Mouse (Mus musculus) forebrain, embryonic 14.5 days (tissue): ENCODE results near the gene Timp2. TPM values are rescaled to one million over a fixed set of nuclear protein-coding genes. Genes with fewer than 3 reads are reported as not detected.
A peak's percentile ranks its signal among the peaks of the same experiment; 100 is the strongest.

Source experiments
- ATAC-seq: fragments of 200-750 bp; cut with Nextera tagmentation; 2 replicates; pipeline ENCODE4 v1.8.0; 2017; ENCODE audit warnings: mild to moderate bottlenecking, moderate library complexity
- DNase-seq: peaks from one replicate; pipeline ENCODE4 v3.0.0-alpha.2; 2015; ENCODE audit warnings: low spot score
- H3K27ac ChIP-seq: fragments of 300-500 bp; sonication (generic); 2 replicates; pipeline ENCODE4 v1.5.1; 2014; ENCODE audit warnings: low read depth, mild to moderate bottlenecking, control low read depth, low read length, moderate library complexity
- H3K27me3 ChIP-seq: fragments of 300-500 bp; sonication (generic); replicated peaks from 2 replicates; pipeline ENCODE4 v1.6.1; 2014; ENCODE audit warnings: low read length, control low read depth, mixed read lengths; ENCODE audit not compliant: control insufficient read depth, insufficient read depth
- H3K36me3 ChIP-seq: fragments of 300-500 bp; sonication (generic); 2 replicates; pipeline ENCODE4 v1.6.1; 2014; ENCODE audit warnings: low read length, control low read depth; ENCODE audit not compliant: control insufficient read depth, insufficient read depth
- H3K4me1 ChIP-seq: fragments of 300-500 bp; sonication (generic); 2 replicates; pipeline ENCODE4 v1.6.1; 2014; ENCODE audit warnings: antibody characterized with exemption, low read length, control low read depth; ENCODE audit not compliant: control insufficient read depth, insufficient read depth
- H3K4me2 ChIP-seq: fragments of 300-500 bp; sonication (generic); 2 replicates; pipeline ENCODE4 v1.6.1; 2014; ENCODE audit warnings: mild to moderate bottlenecking, control low read depth, low read length
- H3K4me3 ChIP-seq: fragments of 300-500 bp; sonication (generic); 2 replicates; pipeline ENCODE4 v1.5.1; 2014; ENCODE audit warnings: low read depth, low read length, control low read depth
- H3K9ac ChIP-seq: fragments of 300-500 bp; sonication (generic); 2 replicates; pipeline ENCODE4 v1.6.1; 2014; ENCODE audit warnings: mild to moderate bottlenecking, low read length, control low read depth, moderate library complexity
- H3K9me3 ChIP-seq: fragments of 300-500 bp; sonication (generic); replicated peaks from 2 replicates; pipeline ENCODE4 v1.6.1; 2016; ENCODE audit warnings: low read length, control low read depth, mixed read lengths; ENCODE audit not compliant: control insufficient read depth
- WGBS: fragments of 180-500 bp; shearing (Covaris S2); extraction: QIAGEN DNeasy Blood & Tissue Kit; methylation state at CpG from one replicate; pipeline ENCODE4 v1.1.7; 2014; 5-methylcytosine and 5-hydroxymethylcytosine counted together
- polyA plus RNA-seq: library from polyadenylated mRNA; unstranded; fragments of >200 nt; fragmentation: Nextera tagmentation; extraction: Ambion mirVana; gene quantifications from 2 replicates; pipeline ENCODE4 v1.2.1, GENCODE M21; 2014

The Timp2 gene
- polyA plus RNA-seq, 1 experiment from 2014 or later: 62.9 TPM

DNA sequence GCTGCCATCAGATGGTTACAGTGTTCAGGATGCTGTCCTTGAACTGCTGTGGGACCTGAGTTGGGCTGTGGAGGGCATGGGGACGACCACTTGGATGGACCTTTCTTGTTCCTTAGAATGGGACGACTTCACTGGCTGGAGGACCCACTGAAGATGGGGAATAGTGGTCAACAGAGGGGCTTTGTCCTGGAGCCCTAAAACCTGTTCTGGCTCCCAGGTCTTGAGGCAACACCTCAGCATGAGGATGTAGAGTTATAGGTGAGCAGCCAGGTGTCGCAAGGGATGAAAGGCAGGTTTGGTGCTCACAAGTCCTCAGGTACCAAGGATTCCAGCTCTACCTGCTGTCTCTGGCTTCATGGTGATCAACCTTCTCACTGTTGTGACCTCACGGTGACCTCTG lies 29.0 kb downstream of the Timp2 start:
- Histone ChIP-seq H3K4me3 (no peak overlapping the region), H3K27me3 (no peaks in the 10 kb centered on the region), H3K4me2 (no peak overlapping the region), H3K36me3 (no peaks in the 10 kb centered on the region), H3K9me3 (no peaks in the 10 kb centered on the region), H3K4me1 (peaks cover 10% of the 10 kb centered on the region; the same call in 1 of the 2 replicates), H3K9ac (no peak overlapping the region), H3K27ac (peak overlapping the region; percentile 80; the same call in 1 of the 2 replicates)
- ATAC-seq (no peak), DNase-seq (no peak)
- WGBS: 95% methylated on average over 4 of the region's 4 CpGs

DNA sequence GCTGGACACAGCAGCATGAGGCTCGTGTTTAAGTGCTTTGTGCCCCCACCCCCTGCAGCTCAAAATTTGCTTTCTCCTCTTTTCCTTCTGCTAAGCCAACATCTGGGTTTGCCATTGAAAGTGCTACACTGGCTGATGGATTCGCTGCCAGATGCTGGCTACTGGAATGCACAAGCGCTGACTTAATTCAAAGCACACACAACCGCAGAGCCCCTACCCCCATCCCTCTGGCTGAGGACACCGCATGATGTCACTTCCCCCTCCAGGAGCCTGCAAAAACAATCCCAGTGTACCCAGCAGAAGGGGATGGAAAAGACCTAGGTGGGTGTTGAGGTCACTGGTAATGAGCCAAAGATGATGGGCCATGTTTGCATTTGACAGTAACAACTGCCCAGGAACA lies 31.0 kb downstream of the Timp2 start:
- WGBS: 76% methylated on average over 5 of the region's 5 CpGs
- peaks cover 10% of the 10 kb centered on the region; the same call in 1 of the 2 replicates for H3K4me1 ChIP-seq
- no peak overlapping the region for H3K4me3 ChIP-seq
- no peak overlapping the region for H3K9ac ChIP-seq
- H3K9me3 ChIP-seq: no peaks in the 10 kb centered on the region
- H3K27me3 ChIP-seq: no peaks in the 10 kb centered on the region
- no peak overlapping the region for H3K27ac ChIP-seq
- DNase-seq (no peak), ATAC-seq (no peak)
- H3K4me2 ChIP-seq: no peak overlapping the region
- peaks cover 5% of the 10 kb centered on the region for H3K36me3 ChIP-seq

DNA sequence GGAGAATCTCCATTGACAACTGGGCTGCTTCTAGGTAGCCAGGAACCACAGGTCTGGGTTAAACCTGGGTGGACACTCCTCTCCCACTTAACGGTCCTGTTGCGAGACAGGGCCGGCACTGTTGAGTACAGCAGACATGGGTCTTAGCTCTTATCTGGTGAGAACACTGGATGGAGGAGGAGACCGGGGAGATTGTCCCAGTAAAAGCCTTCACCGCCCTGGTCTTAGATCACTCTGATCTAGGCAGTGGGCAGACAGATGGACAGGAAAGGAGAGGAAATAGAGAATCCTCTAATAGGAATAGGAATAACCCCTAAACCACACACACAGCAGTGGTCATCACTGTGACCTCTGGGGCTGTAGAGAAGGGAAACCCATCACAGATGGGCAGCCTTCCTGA lies 31.6 kb downstream of the Timp2 start:
- H3K4me2 ChIP-seq: no peak overlapping the region
- H3K4me3 ChIP-seq: no peak overlapping the region
- no peak overlapping the region for H3K27ac ChIP-seq
- WGBS: 93% methylated on average over 5 of the region's 5 CpGs
- peaks cover 10% of the 10 kb centered on the region; the same call in 1 of the 2 replicates for H3K4me1 ChIP-seq
- H3K36me3 ChIP-seq: peaks cover 11% of the 10 kb centered on the region
- H3K9me3 ChIP-seq: no peaks in the 10 kb centered on the region
- H3K27me3 ChIP-seq: no peaks in the 10 kb centered on the region
- no peak overlapping the region for H3K9ac ChIP-seq
- DNase-seq: no peak
- ATAC-seq: no peak

DNA sequence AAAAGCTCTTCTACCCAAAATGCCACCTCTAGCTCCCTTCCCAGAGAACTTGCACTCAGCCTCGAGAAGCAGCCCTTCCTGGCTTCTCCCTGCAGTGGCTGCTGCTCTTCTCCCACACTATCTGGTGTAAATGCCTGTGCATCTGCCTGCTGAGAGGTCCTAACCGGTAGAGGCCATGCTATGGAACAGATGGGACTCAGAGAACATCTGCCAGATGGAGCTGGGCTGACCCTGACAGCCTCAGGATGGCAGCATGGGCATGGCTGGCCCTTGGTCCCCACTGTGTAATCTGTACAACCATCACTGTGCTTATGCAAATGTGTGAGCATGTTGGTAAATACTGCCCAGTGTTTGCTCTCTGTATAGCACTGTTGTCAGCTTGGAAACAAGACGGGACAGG lies 32.9 kb downstream of the Timp2 start:
- WGBS: 62% methylated on average over 3 of the region's 3 CpGs

DNA sequence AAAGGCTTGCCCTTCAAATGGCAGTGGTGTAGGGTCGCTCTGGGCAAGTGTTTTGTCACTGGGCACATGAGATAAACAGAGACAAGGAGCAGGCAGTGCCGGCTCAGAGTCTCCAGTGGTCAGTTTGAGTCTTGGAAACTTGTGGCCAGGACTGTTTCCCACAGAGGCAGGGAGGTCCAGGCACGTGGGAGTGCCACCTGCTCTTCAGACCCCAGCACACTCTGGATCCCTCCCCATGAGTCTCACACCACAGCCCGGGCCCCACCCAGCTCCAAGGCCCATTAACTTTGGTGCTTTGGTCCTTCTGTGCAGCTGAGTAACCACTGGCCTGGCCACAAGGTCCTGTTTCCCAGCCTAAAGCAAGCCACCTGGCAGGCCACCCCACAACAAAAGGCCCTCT lies 33.6 kb downstream of the Timp2 start:
- WGBS: 78% methylated on average over 4 of the region's 4 CpGs
- no peak overlapping the region for H3K27ac ChIP-seq

More for the DNA sequence above, 32.9 kb downstream of the Timp2 start:
- Histone ChIP-seq H3K27me3 (no peaks in the 10 kb centered on the region), H3K27ac (no peak overlapping the region), H3K4me1 (peaks cover 7% of the 10 kb centered on the region; the same call in 1 of the 2 replicates), H3K4me2 (no peak overlapping the region), H3K36me3 (peaks cover 18% of the 10 kb centered on the region), H3K4me3 (no peak overlapping the region), H3K9ac (peak overlapping the region; percentile 10; the same call in 1 of the 2 replicates), H3K9me3 (no peaks in the 10 kb centered on the region)
- DNase-seq (no peak), ATAC-seq (no peak)

DNA sequence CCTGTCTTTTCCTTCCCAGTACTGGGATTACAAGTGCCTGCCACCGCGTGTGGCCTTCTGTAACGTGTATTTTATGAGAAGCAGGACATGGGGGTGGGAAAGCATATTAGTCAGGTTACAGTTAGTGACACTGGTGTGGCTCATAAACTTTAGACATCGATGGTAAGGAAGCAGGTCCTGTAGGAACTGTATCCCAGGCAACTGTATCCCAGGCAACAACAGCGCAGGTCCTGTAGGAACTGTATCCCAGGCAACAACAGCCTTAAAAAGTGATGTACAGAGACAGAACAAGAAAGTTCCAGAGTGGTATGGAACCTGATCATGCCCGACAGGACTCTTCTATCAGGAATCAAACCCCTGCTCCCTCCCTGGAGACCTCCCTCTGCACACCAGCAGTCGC lies 34.0 kb downstream of the Timp2 start:
- Histone ChIP-seq H3K4me1 (no peaks in the 10 kb centered on the region), H3K4me3 (no peak overlapping the region), H3K27me3 (no peaks in the 10 kb centered on the region), H3K9me3 (no peaks in the 10 kb centered on the region), H3K36me3 (peaks cover 22% of the 10 kb centered on the region), H3K4me2 (no peak overlapping the region), H3K9ac (no peak overlapping the region), H3K27ac (no peak overlapping the region)
- ATAC-seq (no peak), DNase-seq (no peak)
- WGBS: 80% methylated on average over 7 of the region's 7 CpGs

More for the DNA sequence above, 33.6 kb downstream of the Timp2 start:
- H3K27me3 ChIP-seq: no peaks in the 10 kb centered on the region
- no peak for ATAC-seq
- no peak overlapping the region for H3K4me3 ChIP-seq
- no peaks in the 10 kb centered on the region for H3K9me3 ChIP-seq
- H3K9ac ChIP-seq: no peak overlapping the region
- no peak for DNase-seq
- H3K4me2 ChIP-seq: no peak overlapping the region
- peaks cover 21% of the 10 kb centered on the region for H3K36me3 ChIP-seq
- peaks cover under 1% of the 10 kb centered on the region; the same call in 1 of the 2 replicates for H3K4me1 ChIP-seq

DNA sequence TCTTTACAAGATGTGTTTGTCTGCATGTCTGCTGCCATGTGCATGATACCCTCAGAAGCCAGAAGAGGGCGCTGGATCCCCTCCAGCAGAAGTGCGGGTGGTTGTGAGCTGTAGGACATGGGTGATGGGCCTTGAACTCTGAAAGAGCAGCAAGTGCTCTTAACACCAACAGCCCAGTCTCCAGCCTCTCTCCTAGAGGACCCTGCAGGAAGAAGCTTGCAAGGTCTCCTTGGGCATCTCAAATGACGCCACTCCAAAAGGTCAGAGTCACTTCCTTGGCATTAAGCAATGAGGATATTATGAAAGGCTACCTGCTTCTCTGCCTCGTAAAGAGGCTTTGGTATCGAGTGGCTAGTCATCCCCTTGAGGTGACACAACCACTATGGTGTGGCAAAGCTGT lies 36.9 kb downstream of the Timp2 start:
- no peak overlapping the region for H3K4me2 ChIP-seq
- H3K4me1 ChIP-seq: no peaks in the 10 kb centered on the region
- H3K27ac ChIP-seq: no peak overlapping the region
- H3K9ac ChIP-seq: no peak overlapping the region
- H3K9me3 ChIP-seq: no peaks in the 10 kb centered on the region
- no peak overlapping the region for H3K4me3 ChIP-seq
- no peaks in the 10 kb centered on the region for H3K27me3 ChIP-seq
- ATAC-seq (no peak), DNase-seq (peak; percentile 19)
- H3K36me3 ChIP-seq: peaks cover 31% of the 10 kb centered on the region
- WGBS: 68% methylated on average over 5 of the region's 5 CpGs

DNA sequence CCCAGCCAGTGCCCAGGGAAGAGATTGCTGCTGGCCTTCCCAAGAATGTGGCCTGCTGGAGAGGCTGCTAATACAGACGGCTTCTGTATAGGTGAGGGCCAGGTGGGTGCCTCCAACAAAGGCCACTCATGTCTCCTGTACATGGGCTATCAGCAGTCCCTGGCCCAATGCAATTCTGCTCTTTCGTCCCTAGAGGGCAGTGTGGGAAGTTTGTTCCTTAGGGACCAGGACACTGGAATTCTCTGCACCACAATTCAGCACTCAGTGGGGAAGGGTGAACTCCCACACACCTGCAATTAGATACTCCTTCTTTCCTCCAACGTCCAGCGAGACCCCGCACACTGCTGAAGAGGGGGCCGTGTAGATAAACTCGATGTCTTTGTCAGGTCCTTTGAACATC lies 38.4 kb downstream of the Timp2 start:
- no peak for ATAC-seq
- 24% methylated on average over 7 of the region's 7 CpGs for WGBS

DNA sequence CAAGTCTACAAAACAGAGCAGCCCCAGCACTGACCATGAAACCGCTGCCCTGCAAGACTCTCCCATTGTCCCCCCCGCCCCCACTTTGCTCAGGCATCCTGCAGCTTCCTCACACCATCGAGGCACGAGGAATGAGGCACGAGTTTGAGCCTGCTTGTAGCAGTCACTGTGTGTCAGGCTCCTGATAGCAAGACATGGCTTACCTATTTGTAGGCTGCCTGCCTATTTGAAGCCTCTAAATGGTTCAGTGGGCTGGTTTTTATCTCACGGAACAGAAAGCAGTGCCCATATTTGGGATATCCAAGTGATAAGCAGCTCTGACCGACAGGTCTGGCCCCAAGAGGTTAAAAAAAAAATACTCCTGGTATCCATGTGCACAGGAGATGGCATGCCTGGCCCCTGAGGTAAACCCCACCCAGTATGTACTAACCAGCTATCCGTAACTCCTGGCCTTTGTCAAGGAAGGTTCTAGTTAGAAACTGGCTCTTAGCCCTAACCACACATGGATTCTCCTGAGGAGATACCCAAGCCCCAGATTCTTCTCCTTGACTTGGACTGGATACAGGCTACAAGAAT lies 39.2 kb downstream of the Timp2 start:
- Histone ChIP-seq H3K4me2 (no peak overlapping the region), H3K27ac (no peak overlapping the region), H3K9ac (no peak overlapping the region), H3K4me3 (no peak overlapping the region), H3K4me1 (no peaks in the 10 kb centered on the region), H3K36me3 (peaks cover 39% of the 10 kb centered on the region), H3K9me3 (no peaks in the 10 kb centered on the region), H3K27me3 (no peaks in the 10 kb centered on the region)
- DNase-seq: no peak
- WGBS: 87% methylated on average over 8 of the region's 8 CpGs
- no peak for ATAC-seq

More for the DNA sequence above, 38.4 kb downstream of the Timp2 start:
- Histone ChIP-seq H3K27ac (no peak overlapping the region), H3K36me3 (peaks cover 37% of the 10 kb centered on the region), H3K4me2 (no peak overlapping the region), H3K9ac (no peak overlapping the region), H3K4me3 (no peak overlapping the region), H3K9me3 (no peaks in the 10 kb centered on the region), H3K27me3 (no peaks in the 10 kb centered on the region), H3K4me1 (no peaks in the 10 kb centered on the region)
- DNase-seq: peak; percentile 87
